Mouse (Mus musculus) stomach, postnatal 0 days (tissue): Measurements from ENCODE around the gene Gmeb2.

ENCODE experiments used
- CTCF ChIP-seq: IDR thresholded peaks from 2 replicates; pipeline ENCODE4 v1.5.1; 2016; ENCODE audit warnings: antibody characterized with exemption, low read depth, mild to moderate bottlenecking, moderate library complexity
- EP300 ChIP-seq: optimal IDR thresholded peaks from 2 replicates; pipeline ENCODE3; 2016; ENCODE audit warnings: antibody characterized with exemption

DNA sequence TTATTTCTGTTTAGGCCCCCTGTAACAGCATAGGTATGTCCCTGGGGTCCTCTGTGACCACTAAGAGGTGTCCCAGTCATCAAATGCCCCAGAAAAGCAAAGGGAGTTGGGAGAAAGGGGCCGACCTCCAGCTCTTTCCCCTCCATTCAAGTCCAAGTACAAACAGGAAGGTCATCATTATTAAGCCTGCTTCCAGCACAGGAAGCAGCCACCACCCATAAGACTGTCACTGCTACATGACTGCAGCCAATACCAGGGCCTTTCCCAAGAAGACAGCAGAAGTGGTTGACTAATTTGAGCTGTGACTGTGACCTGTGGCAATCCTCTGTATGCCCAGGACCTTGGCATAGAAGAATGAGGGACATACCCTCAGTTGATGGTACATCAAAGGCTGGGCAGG lies 59.5 kb downstream of the Gmeb2 start:
- TF ChIP-seq CTCF (no peak), EP300 (no peak)
